1 mouse cellular context compared by ENCODE assay signal in the genomic region with DNA sequence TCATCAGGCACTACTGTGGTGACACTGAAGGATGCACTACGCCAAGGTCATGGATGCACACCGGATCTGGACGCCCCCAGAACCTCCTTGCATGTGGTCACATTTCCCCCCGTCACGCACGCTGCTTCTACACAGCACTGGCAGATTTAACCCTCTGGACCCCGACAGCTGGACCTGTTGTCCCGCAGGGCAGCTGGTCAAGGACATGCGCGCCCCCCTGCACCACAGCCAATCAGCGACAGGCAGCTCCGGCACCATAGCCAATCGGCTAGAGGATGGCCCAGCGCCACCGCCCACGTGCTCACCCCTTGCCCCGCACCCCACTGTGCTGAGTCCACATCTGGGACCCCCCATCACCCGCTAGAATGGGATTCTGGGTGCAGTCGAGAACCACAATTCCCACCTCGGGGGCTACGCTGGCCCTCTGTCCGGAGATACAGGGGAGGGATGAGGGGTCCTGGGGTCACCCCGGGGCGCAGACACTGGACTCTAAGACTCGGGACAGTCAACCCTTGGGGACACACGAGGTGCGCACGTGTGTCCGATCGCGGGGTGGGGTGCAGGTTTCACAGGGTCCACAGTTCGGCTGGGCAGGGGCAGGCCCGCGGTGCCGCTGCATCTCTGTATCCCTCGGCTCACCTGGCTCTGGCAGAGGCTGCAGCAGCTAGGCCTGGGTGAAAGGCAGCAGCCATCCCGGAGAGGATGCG.
TF ChIP-seq lines count a peak whose summit lies in the region.

No protein-coding gene starts in this region.

TF ChIP-seq in CH12.LX, 34 proteins besides CTCF, POLR2A, EP300 and RAD21:
- TF ChIP-seq NRF1 (IDR thresholded peaks at IDR 0.05; ENCODE audit: low read depth, low read length), result peak; percentile 78
- TF ChIP-seq ZMIZ1 (IDR thresholded peaks at IDR 0.05; ENCODE audit: low read depth, low read length), result peak; percentile 80; the same call in 1 of the 2 replicates
- peak; percentile 83 for TF ChIP-seq CHD2 (IDR thresholded peaks at IDR 0.05; ENCODE audit: low read length)
- TF ChIP-seq BHLHE40 (IDR thresholded peaks at IDR 0.05; ENCODE audit: low read depth, low read length), result no peak; the same call in 1 of the 2 replicates
- peak; percentile 81; the same call in 1 of the 2 replicates for TF ChIP-seq MYC (IDR thresholded peaks at IDR 0.05; ENCODE audit: low read depth, low read length)
- 0 out of 2 replicates have a peak, but pooled peaks have one; percentile 22 for TF ChIP-seq TCF12 (IDR thresholded peaks at IDR 0.05; ENCODE audit: low read depth, low read length)
- TF ChIP-seq ZNF384 (IDR thresholded peaks at IDR 0.05; ENCODE audit: low read depth, low read length), result no peak
- TF ChIP-seq IRF4 (IDR thresholded peaks at IDR 0.05; ENCODE audit: low read depth, low read length), result 0 out of 2 replicates have a peak, but pooled peaks have one; percentile 17
- 0 out of 2 replicates have a peak, but pooled peaks have one; percentile 24 for TF ChIP-seq HCFC1 (IDR thresholded peaks at IDR 0.05; ENCODE audit: low read depth, low read length)
- no peak for TF ChIP-seq POLR2AphosphoS2 (IDR thresholded peaks at IDR 0.05; ENCODE audit: low read depth, low read length)
- TF ChIP-seq USF1 (IDR thresholded peaks at IDR 0.05; ENCODE audit: low read depth, low read length), result peak; percentile 80
- TF ChIP-seq NELFE (IDR thresholded peaks at IDR 0.05; ENCODE audit: low read depth, low read length), result 0 out of 2 replicates have a peak, but pooled peaks have one; percentile 65
- peak; percentile 91 for TF ChIP-seq SIN3A (IDR thresholded peaks at IDR 0.05; ENCODE audit: low read length)
- TF ChIP-seq MAX (IDR thresholded peaks at IDR 0.05; ENCODE audit: low read length), result peak; percentile 91
- TF ChIP-seq CHD1 (IDR thresholded peaks at IDR 0.05; ENCODE audit: low read depth, low read length), result no peak
- TF ChIP-seq JUND (conservative IDR thresholded peaks at IDR 0.05; ENCODE audit: low read depth, low read length), result no peak
- TF ChIP-seq MXI1 (IDR thresholded peaks at IDR 0.05; ENCODE audit: low read depth, low read length), result peak; percentile 74; the same call in 1 of the 2 replicates
- TF ChIP-seq SMC3 (IDR thresholded peaks at IDR 0.05; ENCODE audit: low read depth, low read length), result no peak
- TF ChIP-seq MAZ (IDR thresholded peaks at IDR 0.05; ENCODE audit: low read depth, low read length), result no peak
